Mouse (Mus musculus): ENCODE data around the gene Garnl3. TPM values are rescaled to one million over a fixed set of nuclear protein-coding genes. Genes with fewer than 3 reads are reported as not detected.
A peak's percentile ranks its signal among the peaks of the same experiment; 100 is the strongest.

Gene Garnl3
- polyA plus RNA-seq, 1 experiment from 2014 or later: 11.1 TPM

DNA sequence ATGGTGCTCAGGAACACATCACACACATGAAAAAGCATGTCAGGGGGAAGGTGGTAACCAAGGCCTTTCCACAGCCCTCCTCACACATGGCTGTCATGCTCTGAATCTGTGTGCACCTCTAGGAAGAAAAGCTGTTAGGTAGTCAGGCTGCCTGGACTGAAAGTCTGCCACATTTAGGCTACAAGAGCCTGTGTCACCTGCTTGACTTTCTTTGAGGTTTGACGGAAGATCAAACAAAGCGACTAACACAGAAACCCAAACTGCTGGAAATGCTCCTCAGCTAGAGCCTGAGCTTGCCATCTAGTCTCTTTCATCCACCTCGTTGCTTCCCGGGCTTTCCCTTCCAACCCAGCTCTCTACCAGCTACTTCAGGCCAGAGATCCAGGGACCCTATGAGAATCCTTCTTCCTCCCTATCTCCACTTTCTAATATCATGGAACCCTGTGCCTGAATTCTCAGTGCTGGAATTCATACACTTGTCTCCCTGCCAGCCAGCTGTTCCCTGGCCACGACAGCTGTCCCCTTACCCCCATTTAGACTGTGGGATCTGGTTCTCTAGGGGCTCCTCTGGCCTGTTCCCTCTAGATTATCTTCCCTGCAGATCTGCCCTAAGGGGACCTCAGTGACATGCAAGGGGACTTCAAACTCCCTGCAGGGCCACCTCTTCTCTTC is 98.9 kb downstream of the Garnl3 start:
- Histone ChIP-seq H3K27me3 (ENCODE audit: insufficient read depth, low read length) (no peaks in the 10 kb centered on the region), H3K4me2 (no peak overlapping the region), H3K4me1 (ENCODE audit: insufficient read depth) (no peaks in the 10 kb centered on the region), H3K27ac (ENCODE audit: low read depth) (no peak overlapping the region), H3K4me3 (ENCODE audit: low read depth, low read length) (no peak overlapping the region), H3K9me3 (ENCODE audit: low read depth, low read length) (no peaks in the 10 kb centered on the region), H3K36me3 (ENCODE audit: insufficient read depth) (no peaks in the 10 kb centered on the region), H3K9ac (no peak overlapping the region)
- DNase-seq: no peak
- ATAC-seq (ENCODE audit: insufficient read depth): no peak
- 68% methylated on average over 5 of the region's 5 CpGs for WGBS
- no peak for TF ChIP-seq CTCF (IDR thresholded peaks at IDR 0.05; ENCODE audit: low read depth)

DNA sequence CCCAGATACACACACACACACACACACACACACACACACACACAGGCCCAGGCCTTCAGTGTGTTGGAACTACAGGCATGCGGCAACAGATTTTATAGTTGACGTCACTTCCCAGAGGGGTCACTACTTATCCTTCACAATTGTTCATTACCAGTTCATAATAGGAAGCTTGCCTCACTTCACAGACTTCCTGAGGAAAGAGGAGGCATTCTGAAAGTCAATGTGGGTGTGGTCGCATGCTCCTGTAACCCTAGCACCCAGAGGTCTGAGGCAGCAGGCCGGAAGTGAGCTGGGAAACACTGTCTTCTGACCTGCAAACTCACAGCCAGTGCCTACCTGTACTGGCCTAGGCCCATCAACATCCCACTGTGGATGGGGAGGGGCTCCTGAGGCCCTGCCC is 106.4 kb downstream of the Garnl3 start:
- 79% methylated on average over 4 of the region's 4 CpGs for WGBS
- no peaks in the 10 kb centered on the region for H3K27me3 ChIP-seq (ENCODE audit: insufficient read depth, low read length)
- ATAC-seq (ENCODE audit: insufficient read depth): no peak; the same call in 1 of the 2 replicates
- H3K4me3 ChIP-seq (ENCODE audit: low read depth, low read length): no peak overlapping the region
- H3K9me3 ChIP-seq (ENCODE audit: low read depth, low read length): no peaks in the 10 kb centered on the region
- no peak overlapping the region for H3K4me2 ChIP-seq
- H3K9ac ChIP-seq: no peak overlapping the region
- no peak overlapping the region for H3K27ac ChIP-seq (ENCODE audit: low read depth)
- H3K4me1 ChIP-seq (ENCODE audit: insufficient read depth): no peaks in the 10 kb centered on the region
- peak; percentile 41 for DNase-seq
- no peaks in the 10 kb centered on the region for H3K36me3 ChIP-seq (ENCODE audit: insufficient read depth)
- no peak for TF ChIP-seq CTCF (IDR thresholded peaks at IDR 0.05; ENCODE audit: low read depth)

DNA sequence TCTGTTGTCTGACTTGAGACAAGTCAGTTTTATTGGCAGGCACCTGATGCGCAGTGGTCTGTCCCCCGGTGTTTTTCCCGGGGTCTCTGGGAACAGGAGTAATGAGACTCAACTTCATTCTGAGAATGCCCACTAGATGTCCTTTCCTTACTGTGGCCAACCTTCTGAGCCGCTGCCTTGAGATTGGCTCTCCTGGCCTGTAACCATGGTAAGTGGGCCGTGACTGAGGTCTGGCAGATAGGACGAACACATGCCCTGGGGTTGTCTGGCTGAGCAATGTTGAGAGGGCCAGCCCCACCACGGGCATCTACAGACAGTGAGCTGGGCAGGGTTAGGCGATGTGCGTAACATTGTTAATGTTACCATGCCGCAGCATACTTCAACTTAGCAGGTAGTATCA is 106.9 kb downstream of the Garnl3 start:
- no peak overlapping the region for H3K9ac ChIP-seq
- H3K36me3 ChIP-seq (ENCODE audit: insufficient read depth): no peaks in the 10 kb centered on the region
- peak; percentile 37 for DNase-seq
- H3K4me3 ChIP-seq (ENCODE audit: low read depth, low read length): no peak overlapping the region
- H3K9me3 ChIP-seq (ENCODE audit: low read depth, low read length): no peaks in the 10 kb centered on the region
- 0 out of 2 replicates have a peak, but pooled peaks have one; percentile 26 for TF ChIP-seq CTCF (IDR thresholded peaks at IDR 0.05; ENCODE audit: low read depth)
- no peaks in the 10 kb centered on the region for H3K4me1 ChIP-seq (ENCODE audit: insufficient read depth)
- peak; percentile 24; the same call in 1 of the 2 replicates for ATAC-seq (ENCODE audit: insufficient read depth)
- no peak overlapping the region for H3K27ac ChIP-seq (ENCODE audit: low read depth)
- no peak overlapping the region for H3K4me2 ChIP-seq
- H3K27me3 ChIP-seq (ENCODE audit: insufficient read depth, low read length): no peaks in the 10 kb centered on the region
- WGBS: 64% methylated on average over 10 of the region's 10 CpGs

GRCm38 (mm10) chr2:33022846-33023245 is 108.6 kb downstream of the Garnl3 start:
- Histone ChIP-seq H3K4me3 (ENCODE audit: low read depth, low read length) (no peak overlapping the region), H3K9me3 (ENCODE audit: low read depth, low read length) (no peaks in the 10 kb centered on the region), H3K4me2 (no peak overlapping the region), H3K27ac (ENCODE audit: low read depth) (no peak overlapping the region), H3K27me3 (ENCODE audit: insufficient read depth, low read length) (no peaks in the 10 kb centered on the region), H3K4me1 (ENCODE audit: insufficient read depth) (no peaks in the 10 kb centered on the region), H3K9ac (no peak overlapping the region), H3K36me3 (ENCODE audit: insufficient read depth) (no peaks in the 10 kb centered on the region)
- ATAC-seq (ENCODE audit: insufficient read depth) (no peak), DNase-seq (no peak)
- no peak for TF ChIP-seq CTCF (IDR thresholded peaks at IDR 0.05; ENCODE audit: low read depth)
- 73% methylated on average over 6 of the region's 6 CpGs for WGBS

- H3K36me3 ChIP-seq (ENCODE audit: insufficient read depth): no peaks in the 10 kb centered on the region
- H3K4me1 ChIP-seq (ENCODE audit: insufficient read depth): no peaks in the 10 kb centered on the region
- WGBS: 9% methylated on average over 6 of the region's 6 CpGs
- no peak overlapping the region for H3K4me3 ChIP-seq (ENCODE audit: low read depth, low read length)
- ATAC-seq (ENCODE audit: insufficient read depth): no peak
- peak; percentile 87 for DNase-seq
- H3K27me3 ChIP-seq (ENCODE audit: insufficient read depth, low read length): no peaks in the 10 kb centered on the region
- no peak overlapping the region for H3K9ac ChIP-seq
- H3K4me2 ChIP-seq: no peak overlapping the region
- H3K27ac ChIP-seq (ENCODE audit: low read depth): no peak overlapping the region
- H3K9me3 ChIP-seq (ENCODE audit: low read depth, low read length): no peaks in the 10 kb centered on the region
- no peak for TF ChIP-seq CTCF (IDR thresholded peaks at IDR 0.05; ENCODE audit: low read depth)
Observed at GRCm38 (mm10) chr2:33018026-33018425, 113.4 kb downstream of the Garnl3 start.

GRCm38 (mm10) chr2:33017191-33017590 is 114.3 kb downstream of the Garnl3 start:
- Histone ChIP-seq H3K36me3 (ENCODE audit: insufficient read depth) (no peaks in the 10 kb centered on the region), H3K4me1 (ENCODE audit: insufficient read depth) (no peaks in the 10 kb centered on the region), H3K4me2 (no peak overlapping the region), H3K9me3 (ENCODE audit: low read depth, low read length) (no peaks in the 10 kb centered on the region), H3K9ac (no peak overlapping the region), H3K4me3 (ENCODE audit: low read depth, low read length) (no peak overlapping the region), H3K27ac (ENCODE audit: low read depth) (no peak overlapping the region), H3K27me3 (ENCODE audit: insufficient read depth, low read length) (no peaks in the 10 kb centered on the region)
- no peak for ATAC-seq (ENCODE audit: insufficient read depth)
- WGBS: 67% methylated on average over 2 of the region's 2 CpGs
- no peak for DNase-seq
- no peak for TF ChIP-seq CTCF (IDR thresholded peaks at IDR 0.05; ENCODE audit: low read depth)

DNA sequence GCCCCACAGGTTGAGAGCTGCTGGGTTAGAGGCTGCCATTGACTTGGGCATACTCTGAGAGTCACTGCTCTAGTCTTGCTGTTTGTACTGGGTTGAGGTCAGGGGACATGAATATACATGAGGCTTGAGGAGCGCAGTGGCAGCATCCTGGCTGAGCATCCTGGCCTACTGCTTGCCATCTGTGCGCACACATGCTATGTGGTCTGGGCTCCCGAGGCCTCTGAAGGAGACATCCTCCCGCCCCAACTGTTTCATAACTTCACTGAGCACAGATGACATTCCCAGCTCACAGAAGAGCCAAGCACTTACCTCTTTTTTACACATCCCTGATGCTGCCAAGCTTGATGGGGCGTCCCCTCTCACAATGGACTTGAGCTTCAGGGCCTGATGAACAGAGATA is 116.6 kb downstream of the Garnl3 start:
- Histone ChIP-seq H3K27ac (ENCODE audit: low read depth) (no peak overlapping the region), H3K9ac (no peak overlapping the region), H3K27me3 (ENCODE audit: insufficient read depth, low read length) (no peaks in the 10 kb centered on the region), H3K4me2 (no peak overlapping the region), H3K4me3 (ENCODE audit: low read depth, low read length) (no peak overlapping the region), H3K9me3 (ENCODE audit: low read depth, low read length) (no peaks in the 10 kb centered on the region), H3K4me1 (ENCODE audit: insufficient read depth) (no peaks in the 10 kb centered on the region), H3K36me3 (ENCODE audit: insufficient read depth) (no peaks in the 10 kb centered on the region)
- 82% methylated on average over 5 of the region's 5 CpGs for WGBS
- no peak for DNase-seq
- no peak for TF ChIP-seq CTCF (IDR thresholded peaks at IDR 0.05; ENCODE audit: low read depth)
- no peak for ATAC-seq (ENCODE audit: insufficient read depth)

Data from lung, embryonic 14.5 days (tissue).